7 mouse cellular contexts compared by ENCODE assay signal in genomic region chr7:139200108-139200507, GRCm38 (mm10). TPM values are rescaled to one million over a fixed set of nuclear protein-coding genes. Genes with fewer than 3 reads are reported as not detected.
A peak's percentile ranks its signal among the peaks of the same experiment; 100 is the strongest.
DNase-seq lines count a peak whose midpoint lies in the region; ATAC-seq and TF ChIP-seq lines count a peak whose summit lies in the region.

No protein-coding gene starts in this region.

- intact Hi-C loops in heart, postnatal 10 days (cut with DNase I) = loop anchor here (10.0 kb wide), 1 partner anchor 355 kb away; the partner anchor contains the start of genes Mapk1ip1 and Ppp2r2d

- no peak for TF ChIP-seq POLR2A in ES-Bruce4 (IDR thresholded peaks at IDR 0.05; ENCODE audit: insufficient read depth, low read length)

- H3K9ac ChIP-seq in ES-Bruce4 (ENCODE audit: low read depth, poor library complexity, severe bottlenecking) = no peak overlapping the region
- H3K9ac ChIP-seq in stomach, postnatal 0 days (ENCODE audit: low read length) = no peak overlapping the region

- H3K4me3 ChIP-seq in ES-Bruce4 (ENCODE audit: low read depth, low read length) = no peak overlapping the region
- H3K4me3 ChIP-seq in stomach, postnatal 0 days (ENCODE audit: low read depth, low read length) = no peak overlapping the region

- DNase-seq in R1 (ENCODE audit: low read depth, low spot score) = peak; percentile 74
- peak; percentile 87 for DNase-seq in embryo, embryonic 10.5 days (ENCODE audit: low spot score)
- peak; percentile 76 to 82 for DNase-seq in heart, postnatal 10 days
- DNase-seq in layer of hippocampus, postnatal 10 days (ENCODE audit: low spot score in 2 of 2) = peak; percentile 67 to 78
- DNase-seq in mesoderm, embryonic 11.5 days (ENCODE audit: low read depth, low spot score) = peak; percentile 74
- peak; percentile 62 for DNase-seq in stomach, postnatal 0 days (ENCODE audit: low spot score)

- no peaks in the 10 kb centered on the region for H3K36me3 ChIP-seq in ES-Bruce4 (ENCODE audit: control insufficient read depth, insufficient read depth, low read length, poor library complexity, severe bottlenecking)
- no peaks in the 10 kb centered on the region for H3K36me3 ChIP-seq in stomach, postnatal 0 days (ENCODE audit: control insufficient read depth, insufficient read depth, low read length)

- no peaks in the 10 kb centered on the region for H3K4me1 ChIP-seq in ES-Bruce4 (ENCODE audit: control insufficient read depth, insufficient read depth, low read length)
- no peaks in the 10 kb centered on the region for H3K4me1 ChIP-seq in stomach, postnatal 0 days (replicated peaks; ENCODE audit: control insufficient read depth, insufficient read depth)

- 32% methylated on average over 7 of the region's 7 CpGs for WGBS in stomach, postnatal 0 days

- H3K27me3 ChIP-seq in ES-Bruce4 (ENCODE audit: control insufficient read depth, insufficient read depth, low read length, poor library complexity, severe bottlenecking) = no peaks in the 10 kb centered on the region
- H3K27me3 ChIP-seq in stomach, postnatal 0 days (ENCODE audit: control insufficient read depth, insufficient read depth, low read length) = no peaks in the 10 kb centered on the region

- peak; percentile 54; the same call in 1 of the 2 replicates for ATAC-seq in stomach, postnatal 0 days (ENCODE audit: low FRiP score, low TSS enrichment)

- H3K27ac ChIP-seq in ES-Bruce4 (ENCODE audit: insufficient read depth, low read length) = no peak overlapping the region
- H3K27ac ChIP-seq in stomach, postnatal 0 days (replicated peaks) = no peak overlapping the region

- no peak for TF ChIP-seq EP300 in ES-Bruce4 (IDR thresholded peaks at IDR 0.05; ENCODE audit: insufficient read depth, low read depth, low read length)
- no peak for TF ChIP-seq EP300 in stomach, postnatal 0 days (optimal IDR thresholded peaks at IDR 0.05)

- peak; percentile 72 for TF ChIP-seq CTCF in ES-Bruce4 (IDR thresholded peaks at IDR 0.05; ENCODE audit: low read depth, low read length)
- peak; percentile 89 for TF ChIP-seq CTCF in stomach, postnatal 0 days (IDR thresholded peaks at IDR 0.05; ENCODE audit: low read depth)

- no peak overlapping the region for H3K4me2 ChIP-seq in stomach, postnatal 0 days (replicated peaks; ENCODE audit: low read depth)

- no peaks in the 10 kb centered on the region for H3K9me3 ChIP-seq in ES-Bruce4 (replicated peaks; ENCODE audit: control insufficient read depth, insufficient read depth, low read length, poor library complexity, severe bottlenecking)
- no peaks in the 10 kb centered on the region for H3K9me3 ChIP-seq in stomach, postnatal 0 days (ENCODE audit: control insufficient read depth, low read length)

RNA-seq across cellular contexts. Expression of gene Lrrc27, which starts 12.7 kb away (rescaled TPM):
- polyA plus RNA-seq in ES-Bruce4 (2011; ENCODE audit: insufficient read depth, insufficient read length, low read depth, missing spikeins) = 6.4 and 7.3 TPM in 2 replicates
- 10 to 100 TPM in 1 of 2 experiments, 1 to 10 TPM in 1; 9.3 to 10.0 TPM for total RNA-seq in heart, postnatal 10 days (2021)
- total RNA-seq in layer of hippocampus, postnatal 10 days (2021) = 1 to 10 TPM; 4.3 TPM
- 3.6 and 5.1 TPM in 2 replicates for polyA plus RNA-seq in stomach, postnatal 0 days (2015; fragmentation: Nextera tagmentation; extraction: Ambion mirVana)

RNA-seq across cellular contexts. Expression of gene Stk32c, which starts 13.0 kb away (rescaled TPM):
- 0.42 and 0.70 TPM in 2 replicates for polyA plus RNA-seq in ES-Bruce4 (2011; ENCODE audit: insufficient read depth, insufficient read length, low read depth, missing spikeins)
- 1 to 10 TPM; 2.8 to 4.6 TPM for total RNA-seq in heart, postnatal 10 days (2021)
- total RNA-seq in layer of hippocampus, postnatal 10 days (2021) = 10 to 100 TPM; 57.8 to 65.0 TPM
- polyA plus RNA-seq in stomach, postnatal 0 days (2015; fragmentation: Nextera tagmentation; extraction: Ambion mirVana) = 0.11 TPM in 1 of 2 replicates, not detected in the other

RNA-seq across cellular contexts. Expression of gene Pwwp2b, which starts 48.2 kb away (rescaled TPM):
- 7.5 and 8.3 TPM in 2 replicates for polyA plus RNA-seq in ES-Bruce4 (2011; ENCODE audit: insufficient read depth, insufficient read length, low read depth, missing spikeins)
- total RNA-seq in heart, postnatal 10 days (2021) = 1 to 10 TPM; 8.1 to 9.8 TPM
- total RNA-seq in layer of hippocampus, postnatal 10 days (2021) = 10 to 100 TPM; 20.9 to 23.3 TPM
- polyA plus RNA-seq in stomach, postnatal 0 days (2015; fragmentation: Nextera tagmentation; extraction: Ambion mirVana) = 16.0 and 17.2 TPM in 2 replicates

Comparison
In these comparisons a context has a peak if more than half of its experiments do, and no peak if none do; other contexts are left out.
1. RNA of gene Stk32c, which starts 13.0 kb away (total RNA-seq): 57.8 to 65.0 TPM in layer of hippocampus, postnatal 10 days; 2.8 to 4.6 TPM in heart, postnatal 10 days; every median in the first group is over 10 times any median in the second.
2. Peak in every context shown above with its lines, with median percentiles within 50 percentile points of each other: DNase-seq.